Mouse (Mus musculus): ENCODE data around the gene Sel1l2. TPM values are rescaled to one million over a fixed set of nuclear protein-coding genes. Genes with fewer than 3 reads are reported as not detected.

Sel1l2 gene
- polyA plus RNA-seq, 1 experiment from 2014 or later = not detected

DNA sequence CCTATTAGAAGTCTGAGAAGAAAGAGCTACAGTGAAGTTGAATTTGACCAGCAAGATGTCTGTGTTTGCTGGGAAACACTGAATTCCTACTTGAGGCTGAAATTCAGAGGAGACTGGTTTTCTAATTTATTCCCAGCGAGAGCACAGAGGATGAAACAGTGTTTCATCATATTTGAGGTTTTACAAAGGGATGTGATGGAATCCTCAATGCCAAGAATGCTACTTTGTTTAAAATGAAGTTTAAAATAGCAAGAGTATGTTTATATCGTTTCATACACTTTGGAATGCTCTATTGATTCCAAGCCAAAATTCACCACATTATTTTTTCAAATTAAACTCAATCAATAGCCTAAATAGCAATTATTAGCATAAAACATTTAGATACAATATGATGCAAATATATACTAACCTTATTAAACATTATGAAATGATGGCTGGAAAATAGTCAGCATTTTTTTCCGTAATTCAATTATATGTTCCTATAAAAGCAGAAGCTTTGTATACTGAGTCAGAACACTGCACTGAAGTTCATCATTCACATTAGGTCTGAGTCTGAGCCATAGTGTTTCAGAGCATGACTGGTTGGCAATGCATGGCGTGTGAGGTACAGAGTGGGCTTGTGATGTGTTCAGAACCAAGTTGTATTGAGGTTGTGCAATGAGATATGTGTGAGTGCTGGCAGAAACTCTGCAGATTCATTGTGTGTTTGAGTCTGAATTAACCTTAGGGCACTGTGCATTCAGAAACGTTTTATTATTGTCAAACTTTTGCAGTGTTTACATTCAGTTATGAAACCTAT, 58.8 kb downstream of the Sel1l2 start:
- H3K4me2 ChIP-seq (ENCODE audit: low read length) = no peak overlapping the region
- DNase-seq (no peak), ATAC-seq (ENCODE audit: low FRiP score, low TSS enrichment) (no peak)
- no peaks in the 10 kb centered on the region for H3K9me3 ChIP-seq (ENCODE audit: control insufficient read depth, low read length)
- H3K27me3 ChIP-seq (ENCODE audit: control insufficient read depth, insufficient read depth, low read length) = no peaks in the 10 kb centered on the region
- H3K9ac ChIP-seq (replicated peaks; ENCODE audit: low read length) = no peak overlapping the region
- WGBS = 86% methylated on average over 5 of the region's 5 CpGs
- no peak overlapping the region for H3K27ac ChIP-seq (replicated peaks; ENCODE audit: low read depth, low read length)
- H3K4me3 ChIP-seq (replicated peaks; ENCODE audit: low read depth, low read length) = no peak overlapping the region
- no peaks in the 10 kb centered on the region for H3K4me1 ChIP-seq (ENCODE audit: control insufficient read depth, insufficient read depth, low read length)
- no peaks in the 10 kb centered on the region for H3K36me3 ChIP-seq (ENCODE audit: control insufficient read depth, insufficient read depth, low read length)

DNA sequence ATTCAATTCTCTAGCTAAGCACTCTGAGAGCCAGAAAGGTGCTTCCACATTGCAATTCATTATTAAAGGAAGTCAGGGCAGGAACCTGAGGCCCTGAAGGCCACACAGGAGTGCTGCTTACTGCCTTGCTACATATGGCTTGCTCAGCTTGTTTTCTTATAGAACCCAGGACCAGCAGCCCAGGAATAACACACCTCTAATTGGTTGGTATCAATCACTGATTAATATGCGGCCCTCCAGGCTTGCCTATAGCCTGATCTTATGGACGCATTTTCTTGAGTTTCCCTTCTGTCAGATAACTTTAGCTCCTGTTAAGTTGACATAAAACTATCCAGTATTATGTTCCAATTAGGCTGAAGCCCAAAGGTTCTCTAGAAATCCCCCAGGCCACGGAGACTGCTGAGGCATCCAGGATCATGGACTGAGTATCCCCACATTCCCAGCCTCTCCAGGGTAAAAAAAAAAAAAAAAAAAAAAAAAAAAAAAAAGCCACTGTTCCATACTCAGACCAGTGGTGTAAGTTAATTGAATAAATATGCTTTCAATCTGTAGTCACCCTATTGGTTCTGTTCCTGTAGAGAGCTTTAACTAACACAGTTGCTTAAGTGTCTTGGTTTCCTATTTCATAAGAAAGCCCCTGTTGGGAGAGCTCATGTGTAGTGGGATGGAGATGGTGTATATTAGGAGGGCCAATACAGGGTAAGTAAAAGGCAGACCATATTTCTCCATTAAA, 86.4 kb downstream of the Sel1l2 start:
- Histone ChIP-seq H3K9me3 (ENCODE audit: control insufficient read depth, low read length) (no peaks in the 10 kb centered on the region), H3K36me3 (ENCODE audit: control insufficient read depth, insufficient read depth, low read length) (no peaks in the 10 kb centered on the region), H3K4me1 (ENCODE audit: control insufficient read depth, insufficient read depth, low read length) (no peaks in the 10 kb centered on the region), H3K27me3 (ENCODE audit: control insufficient read depth, insufficient read depth, low read length) (no peaks in the 10 kb centered on the region), H3K4me3 (replicated peaks; ENCODE audit: low read depth, low read length) (no peak overlapping the region), H3K9ac (replicated peaks; ENCODE audit: low read length) (no peak overlapping the region), H3K27ac (replicated peaks; ENCODE audit: low read depth, low read length) (no peak overlapping the region), H3K4me2 (ENCODE audit: low read length) (no peak overlapping the region)
- ATAC-seq (ENCODE audit: low FRiP score, low TSS enrichment) (no peak), DNase-seq (no peak)
- WGBS = 78% methylated on average over 3 of the region's 3 CpGs

DNA sequence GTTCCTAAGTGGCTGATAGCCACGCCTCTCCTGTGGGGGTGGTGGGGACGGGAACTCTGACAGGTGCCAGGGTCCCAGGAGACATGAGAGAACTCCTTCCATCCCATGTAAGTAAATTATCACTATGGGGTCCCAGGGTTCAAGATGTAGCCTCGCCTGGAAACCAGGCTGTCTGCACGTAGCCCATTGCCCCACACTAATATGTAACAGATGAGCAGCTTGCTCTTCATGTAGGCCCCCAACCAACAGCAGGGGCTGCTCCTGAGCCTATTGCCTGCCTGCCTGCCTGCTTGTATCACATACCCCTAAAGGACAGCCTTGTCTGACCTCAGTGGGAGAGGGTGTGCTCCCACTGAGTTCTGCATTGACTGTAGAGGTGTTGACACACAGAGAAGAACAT, 92.4 kb downstream of the Sel1l2 start:
- Histone ChIP-seq H3K9me3 (ENCODE audit: control insufficient read depth, low read length) (no peaks in the 10 kb centered on the region), H3K27me3 (ENCODE audit: control insufficient read depth, insufficient read depth, low read length) (no peaks in the 10 kb centered on the region), H3K4me3 (replicated peaks; ENCODE audit: low read depth, low read length) (no peak overlapping the region), H3K36me3 (ENCODE audit: control insufficient read depth, insufficient read depth, low read length) (no peaks in the 10 kb centered on the region), H3K4me2 (ENCODE audit: low read length) (no peak overlapping the region), H3K4me1 (ENCODE audit: control insufficient read depth, insufficient read depth, low read length) (no peaks in the 10 kb centered on the region), H3K9ac (replicated peaks; ENCODE audit: low read length) (no peak overlapping the region), H3K27ac (replicated peaks; ENCODE audit: low read depth, low read length) (no peak overlapping the region)
- WGBS = 41% methylated on average over 4 of the region's 4 CpGs
- no peak for DNase-seq
- ATAC-seq (ENCODE audit: low FRiP score, low TSS enrichment) = no peak

DNA sequence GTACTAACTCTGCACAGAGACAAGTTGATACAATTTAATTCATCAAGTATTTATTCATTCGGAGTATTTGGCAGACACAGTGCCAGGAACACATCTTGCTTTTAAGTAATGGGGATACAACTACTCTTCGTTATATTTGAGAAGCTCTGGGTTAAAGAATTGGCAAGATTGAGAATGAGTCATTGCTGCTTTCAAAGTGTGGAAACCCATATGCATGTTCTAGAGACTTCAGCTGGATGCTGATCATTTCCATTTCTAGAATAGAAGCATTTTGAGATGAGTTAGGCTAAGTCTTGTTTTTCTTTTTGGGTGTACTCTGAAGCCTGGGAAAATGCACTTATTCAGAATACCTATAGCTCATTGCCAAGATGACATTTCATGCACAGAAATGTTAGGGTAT, 95.7 kb downstream of the Sel1l2 start:
- Histone ChIP-seq H3K4me1 (ENCODE audit: control insufficient read depth, insufficient read depth, low read length) (no peaks in the 10 kb centered on the region), H3K27me3 (ENCODE audit: control insufficient read depth, insufficient read depth, low read length) (no peaks in the 10 kb centered on the region), H3K9ac (replicated peaks; ENCODE audit: low read length) (no peak overlapping the region), H3K4me3 (replicated peaks; ENCODE audit: low read depth, low read length) (no peak overlapping the region), H3K4me2 (ENCODE audit: low read length) (no peak overlapping the region), H3K36me3 (ENCODE audit: control insufficient read depth, insufficient read depth, low read length) (no peaks in the 10 kb centered on the region), H3K9me3 (ENCODE audit: control insufficient read depth, low read length) (no peaks in the 10 kb centered on the region), H3K27ac (replicated peaks; ENCODE audit: low read depth, low read length) (no peak overlapping the region)
- no peak for ATAC-seq (ENCODE audit: low FRiP score, low TSS enrichment)
- DNase-seq = no peak
- 94% methylated on average over 2 of the region's 2 CpGs for WGBS

DNA sequence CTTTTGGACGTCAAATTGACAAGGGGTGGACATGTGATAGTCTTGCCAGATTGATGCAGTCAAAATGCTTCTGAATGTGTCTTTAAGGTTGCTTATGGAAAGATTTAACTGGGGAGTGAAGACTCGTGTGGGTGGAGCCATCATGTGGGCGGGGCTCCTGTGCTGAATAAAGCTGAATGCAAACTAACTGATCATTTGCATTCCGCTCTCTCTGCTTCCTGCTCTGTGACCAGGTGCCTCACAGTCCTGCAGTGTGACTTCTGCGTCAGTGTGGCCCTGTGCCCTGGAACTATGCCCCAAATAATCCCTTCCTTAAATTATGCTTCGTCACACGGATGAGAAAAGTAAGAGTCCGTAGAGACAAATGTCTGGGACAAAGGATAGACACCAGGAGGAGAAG, 108.7 kb downstream of the Sel1l2 start:
- H3K4me3 ChIP-seq (replicated peaks; ENCODE audit: low read depth, low read length) = no peak overlapping the region
- H3K27ac ChIP-seq (replicated peaks; ENCODE audit: low read depth, low read length) = no peak overlapping the region
- no peaks in the 10 kb centered on the region for H3K36me3 ChIP-seq (ENCODE audit: control insufficient read depth, insufficient read depth, low read length)
- H3K4me1 ChIP-seq (ENCODE audit: control insufficient read depth, insufficient read depth, low read length) = no peaks in the 10 kb centered on the region
- no peaks in the 10 kb centered on the region for H3K27me3 ChIP-seq (ENCODE audit: control insufficient read depth, insufficient read depth, low read length)
- 68% methylated on average over 8 of the region's 8 CpGs for WGBS
- no peak overlapping the region for H3K4me2 ChIP-seq (ENCODE audit: low read length)
- DNase-seq = no peak
- H3K9ac ChIP-seq (replicated peaks; ENCODE audit: low read length) = no peak overlapping the region
- H3K9me3 ChIP-seq (ENCODE audit: control insufficient read depth, low read length) = no peaks in the 10 kb centered on the region
- peak; percentile 50; the same call in 1 of the 2 replicates for ATAC-seq (ENCODE audit: low FRiP score, low TSS enrichment)

DNA sequence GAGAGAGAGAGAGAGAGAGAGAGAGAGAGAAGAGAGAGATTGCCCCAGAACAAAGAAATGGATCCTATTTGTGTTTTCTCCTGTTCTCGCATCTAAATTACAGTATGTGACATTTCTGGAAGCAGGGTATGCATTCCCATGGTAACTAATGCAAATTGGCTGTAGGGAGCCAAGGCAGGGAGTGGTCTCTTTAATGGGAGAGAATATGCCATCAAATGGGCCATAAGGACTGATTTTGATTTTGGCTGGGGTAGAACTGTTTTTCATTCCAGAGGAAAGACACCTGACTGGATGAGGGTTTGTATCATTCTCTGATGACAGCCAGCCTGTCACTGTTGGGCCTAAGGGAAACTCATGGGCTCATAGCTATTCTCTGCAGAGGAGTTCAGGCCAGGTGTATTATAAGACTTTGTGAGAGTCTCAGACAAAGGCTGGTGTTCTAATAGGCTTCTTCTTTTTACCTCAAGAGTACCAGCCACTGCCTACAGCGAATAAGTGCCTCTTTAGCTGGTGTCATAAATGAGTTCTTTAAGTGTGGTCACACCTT, 133.8 kb downstream of the Sel1l2 start:
- no peak for DNase-seq
- no peak for ATAC-seq (ENCODE audit: low FRiP score, low TSS enrichment)

DNA sequence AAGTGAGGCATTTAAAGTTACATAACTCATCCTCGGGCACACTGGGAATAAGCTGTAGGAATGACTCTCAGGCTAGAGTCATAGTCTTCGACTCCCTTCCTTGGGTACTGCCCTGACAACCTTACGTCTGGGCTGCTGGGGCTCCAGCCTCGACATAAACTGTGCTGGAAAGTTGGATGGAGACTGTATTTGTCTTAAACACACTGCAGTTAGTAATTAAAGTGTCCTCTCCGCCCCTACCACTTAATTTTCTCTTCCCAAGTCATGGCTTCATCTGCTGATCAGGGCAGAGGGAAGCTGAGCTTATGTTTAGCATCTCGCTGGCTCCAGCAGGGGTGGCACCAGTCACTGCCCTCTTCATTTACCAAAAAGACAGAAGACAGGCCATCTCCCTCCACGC, 135.2 kb downstream of the Sel1l2 start:
- Histone ChIP-seq H3K4me3 (replicated peaks; ENCODE audit: low read depth, low read length) (no peak overlapping the region), H3K9ac (replicated peaks; ENCODE audit: low read length) (no peak overlapping the region), H3K27ac (replicated peaks; ENCODE audit: low read depth, low read length) (no peak overlapping the region), H3K4me1 (ENCODE audit: control insufficient read depth, insufficient read depth, low read length) (no peaks in the 10 kb centered on the region), H3K27me3 (ENCODE audit: control insufficient read depth, insufficient read depth, low read length) (no peaks in the 10 kb centered on the region), H3K4me2 (ENCODE audit: low read length) (no peak overlapping the region), H3K36me3 (ENCODE audit: control insufficient read depth, insufficient read depth, low read length) (no peaks in the 10 kb centered on the region), H3K9me3 (ENCODE audit: control insufficient read depth, low read length) (no peaks in the 10 kb centered on the region)
- ATAC-seq (ENCODE audit: low FRiP score, low TSS enrichment) (no peak), DNase-seq (no peak)
- WGBS = 83% methylated on average over 7 of the region's 7 CpGs

More for the DNA sequence above, 133.8 kb downstream of the Sel1l2 start:
- Histone ChIP-seq H3K27ac (replicated peaks; ENCODE audit: low read depth, low read length) (no peak overlapping the region), H3K27me3 (ENCODE audit: control insufficient read depth, insufficient read depth, low read length) (no peaks in the 10 kb centered on the region), H3K9ac (replicated peaks; ENCODE audit: low read length) (no peak overlapping the region), H3K4me3 (replicated peaks; ENCODE audit: low read depth, low read length) (no peak overlapping the region), H3K9me3 (ENCODE audit: control insufficient read depth, low read length) (no peaks in the 10 kb centered on the region), H3K4me2 (ENCODE audit: low read length) (no peak overlapping the region), H3K36me3 (ENCODE audit: control insufficient read depth, insufficient read depth, low read length) (no peaks in the 10 kb centered on the region), H3K4me1 (ENCODE audit: control insufficient read depth, insufficient read depth, low read length) (no peaks in the 10 kb centered on the region)
- 67% methylated on average over 2 of the region's 2 CpGs for WGBS

DNA sequence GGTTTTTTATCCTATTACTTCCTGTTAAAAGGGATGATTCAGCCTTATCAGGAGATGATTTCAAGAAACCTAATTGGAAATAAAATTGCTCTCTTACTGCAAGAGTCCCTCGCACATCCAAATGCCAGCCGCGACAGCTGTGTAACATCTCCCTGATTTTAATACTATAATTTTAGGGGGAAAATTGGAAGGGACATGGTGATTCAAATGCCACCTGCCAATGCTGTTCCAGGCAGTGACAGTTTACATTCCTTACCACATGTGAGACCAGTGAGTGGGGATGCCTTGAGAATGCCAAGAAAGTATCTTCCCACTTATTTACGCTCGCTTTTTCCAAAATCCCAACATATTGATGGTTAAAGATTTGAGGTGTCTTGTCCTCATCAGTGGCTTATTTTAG, 146.4 kb downstream of the Sel1l2 start:
- peak; percentile 34 for DNase-seq
- H3K4me3 ChIP-seq (replicated peaks; ENCODE audit: low read depth, low read length) = no peak overlapping the region
- no peak overlapping the region for H3K4me2 ChIP-seq (ENCODE audit: low read length)
- no peaks in the 10 kb centered on the region for H3K36me3 ChIP-seq (ENCODE audit: control insufficient read depth, insufficient read depth, low read length)
- peaks cover 5% of the 10 kb centered on the region; the same call in 1 of the 2 replicates for H3K4me1 ChIP-seq (ENCODE audit: control insufficient read depth, insufficient read depth, low read length)
- no peak overlapping the region for H3K27ac ChIP-seq (replicated peaks; ENCODE audit: low read depth, low read length)
- no peak for ATAC-seq (ENCODE audit: low FRiP score, low TSS enrichment)
- 74% methylated on average over 5 of the region's 5 CpGs for WGBS
- no peaks in the 10 kb centered on the region; the same call in 1 of the 2 replicates for H3K27me3 ChIP-seq (ENCODE audit: control insufficient read depth, insufficient read depth, low read length)
- H3K9me3 ChIP-seq (ENCODE audit: control insufficient read depth, low read length) = no peaks in the 10 kb centered on the region
- H3K9ac ChIP-seq (replicated peaks; ENCODE audit: low read length) = no peak overlapping the region
